Comparison of ENCODE assay signal across 9 mouse cellular contexts in genomic region chr7:79349738-79350386, GRCm38 (mm10). TPM values are rescaled to one million over a fixed set of nuclear protein-coding genes. Genes with fewer than 3 reads are reported as not detected.
DNase-seq lines count a peak whose midpoint lies in the region; ATAC-seq and TF ChIP-seq lines count a peak whose summit lies in the region.
"Had no signal": no experiment of that assay in that cellular context is flagged by ENCODE, and none has a peak within 500 bp of the region (broad histone marks: within the 10 kb centered on the region; RNA-seq: fewer than 3 reads in every experiment).

No protein-coding gene starts in this region.

- H3K4me1 ChIP-seq in intestine, postnatal 0 days (replicated peaks; ENCODE audit: control insufficient read depth, insufficient read depth, low read length): no peaks in the 10 kb centered on the region
- no peaks in the 10 kb centered on the region for H3K4me1 ChIP-seq in limb, embryonic 11.5 days (ENCODE audit: control insufficient read depth, insufficient read depth, low read length)
- H3K4me1 ChIP-seq in midbrain, embryonic 16.5 days (ENCODE audit: control insufficient read depth, insufficient read depth, low read length): no peaks in the 10 kb centered on the region
- H3K4me1 ChIP-seq: embryonic facial prominence, embryonic 13.5 days had no signal

- no peak overlapping the region for H3K4me3 ChIP-seq in intestine, postnatal 0 days (ENCODE audit: low read depth, low read length)
- no peak overlapping the region for H3K4me3 ChIP-seq in limb, embryonic 11.5 days (ENCODE audit: low read depth, low read length)
- no peak overlapping the region for H3K4me3 ChIP-seq in midbrain, embryonic 16.5 days (ENCODE audit: low read depth, low read length)
- H3K4me3 ChIP-seq: embryonic facial prominence, embryonic 13.5 days had no signal

- H3K9ac ChIP-seq in intestine, postnatal 0 days (ENCODE audit: low read depth, low read length): no peak overlapping the region
- H3K9ac ChIP-seq in limb, embryonic 11.5 days (ENCODE audit: low read length): no peak overlapping the region
- no peak overlapping the region for H3K9ac ChIP-seq in midbrain, embryonic 16.5 days (ENCODE audit: low read depth, low read length)
- H3K9ac ChIP-seq: embryonic facial prominence, embryonic 13.5 days had no signal

- peak; percentile 48 for DNase-seq in 3134 (ENCODE audit: extremely low read depth, insufficient read length, low spot score)
- peak; percentile 38 for DNase-seq in WW6 (ENCODE audit: low read depth, low spot score)
- DNase-seq in gastrocnemius, postnatal 10 days: peak; percentile 68
- peak; percentile 84 for DNase-seq in limb, embryonic 11.5 days (ENCODE audit: low spot score)
- DNase-seq in spleen, postnatal 36 days (ENCODE audit: low spot score in 2 of 2): peak; percentile 49 to 54

- H3K36me3 ChIP-seq in intestine, postnatal 0 days (ENCODE audit: control insufficient read depth, insufficient read depth): peaks cover 71% of the 10 kb centered on the region
- H3K36me3 ChIP-seq in limb, embryonic 11.5 days (ENCODE audit: control insufficient read depth, insufficient read depth, low read length): peaks cover 14% of the 10 kb centered on the region; the same call in 1 of the 2 replicates
- peaks cover 23% of the 10 kb centered on the region for H3K36me3 ChIP-seq in midbrain, embryonic 16.5 days (ENCODE audit: control insufficient read depth, insufficient read depth, low read length)

- no peak overlapping the region for H3K27ac ChIP-seq in intestine, postnatal 0 days (ENCODE audit: low read depth, low read length)
- H3K27ac ChIP-seq in limb, embryonic 11.5 days (replicated peaks; ENCODE audit: low read depth, low read length): no peak overlapping the region
- no peak overlapping the region for H3K27ac ChIP-seq in midbrain, embryonic 16.5 days (ENCODE audit: low read length)
- H3K27ac ChIP-seq: embryonic facial prominence, embryonic 13.5 days had no signal

- peak; percentile 85 for ATAC-seq in common myeloid progenitor, adult 5-6 weeks (replicated peaks; ENCODE audit: low read depth, poor library complexity, severe bottlenecking)
- 0 out of 2 replicates have a peak, but pooled peaks have one; percentile 46 for ATAC-seq in intestine, postnatal 0 days
- no peak for ATAC-seq in limb, embryonic 11.5 days (ENCODE audit: insufficient number of reproducible peaks, low FRiP score, low TSS enrichment, low read depth)
- peak; percentile 51 for ATAC-seq in midbrain, embryonic 16.5 days

- H3K27me3 ChIP-seq in intestine, postnatal 0 days (replicated peaks; ENCODE audit: control insufficient read depth, insufficient read depth, low read length): no peaks in the 10 kb centered on the region
- no peaks in the 10 kb centered on the region for H3K27me3 ChIP-seq in limb, embryonic 11.5 days (ENCODE audit: control insufficient read depth, insufficient read depth, low read length)
- H3K27me3 ChIP-seq in midbrain, embryonic 16.5 days (ENCODE audit: control insufficient read depth, insufficient read depth, low read depth, low read length): no peaks in the 10 kb centered on the region
- H3K27me3 ChIP-seq: embryonic facial prominence, embryonic 13.5 days had no signal

- peak; percentile 96 for TF ChIP-seq CTCF in intestine, postnatal 0 days (IDR thresholded peaks at IDR 0.05; ENCODE audit: low read depth)

- 39% methylated on average over 12 of the region's 12 CpGs for WGBS in intestine, postnatal 0 days
- WGBS in limb, embryonic 11.5 days: 44% methylated on average over 12 of the region's 12 CpGs
- WGBS in midbrain, embryonic 16.5 days: 41% methylated on average over 12 of the region's 12 CpGs

- H3K4me2 ChIP-seq in intestine, postnatal 0 days (replicated peaks; ENCODE audit: low read depth): no peak overlapping the region
- no peak overlapping the region for H3K4me2 ChIP-seq in limb, embryonic 11.5 days (ENCODE audit: low read depth, severe bottlenecking)
- H3K4me2 ChIP-seq in midbrain, embryonic 16.5 days (ENCODE audit: low read length): no peak overlapping the region
- H3K4me2 ChIP-seq: embryonic facial prominence, embryonic 13.5 days had no signal

- no peaks in the 10 kb centered on the region for H3K9me3 ChIP-seq in intestine, postnatal 0 days (ENCODE audit: control insufficient read depth)
- no peaks in the 10 kb centered on the region for H3K9me3 ChIP-seq in limb, embryonic 11.5 days (ENCODE audit: control insufficient read depth, low read length)
- H3K9me3 ChIP-seq in midbrain, embryonic 16.5 days (replicated peaks; ENCODE audit: control insufficient read depth, low read length, poor library complexity, severe bottlenecking): no peaks in the 10 kb centered on the region
- H3K9me3 ChIP-seq: embryonic facial prominence, embryonic 13.5 days had no signal

RNA-seq across cellular contexts. Expression of gene Rlbp1, which starts 37.0 kb away (rescaled TPM):
- not detected in 2 replicates for total RNA-seq in common myeloid progenitor, adult 5-6 weeks (2017)
- total RNA-seq in gastrocnemius, postnatal 10 days (2021): not detected
- 0.20 and 0.37 TPM in 2 replicates for polyA plus RNA-seq in intestine, postnatal 0 days (2015; fragmentation: Nextera tagmentation; extraction: Ambion mirVana)
- 0.33 and 0.55 TPM in 2 replicates for polyA plus RNA-seq in limb, embryonic 11.5 days (2014; fragmentation: Nextera tagmentation; extraction: Ambion mirVana)
- polyA plus RNA-seq in midbrain, embryonic 16.5 days (2015; fragmentation: Nextera tagmentation; extraction: Ambion mirVana): 15.0 and 17.1 TPM in 2 replicates

RNA-seq across cellular contexts. Expression of gene Fanci, which starts 41.9 kb away (rescaled TPM):
- total RNA-seq in common myeloid progenitor, adult 5-6 weeks (2017): 26.2 and 30.1 TPM in 2 replicates
- 1 to 10 TPM; 1.4 to 1.5 TPM for total RNA-seq in gastrocnemius, postnatal 10 days (2021)
- polyA plus RNA-seq in intestine, postnatal 0 days (2015; fragmentation: Nextera tagmentation; extraction: Ambion mirVana): 1.2 TPM in 2 replicates
- 17.7 and 22.1 TPM in 2 replicates for polyA plus RNA-seq in limb, embryonic 11.5 days (2014; fragmentation: Nextera tagmentation; extraction: Ambion mirVana)
- polyA plus RNA-seq in midbrain, embryonic 16.5 days (2015; fragmentation: Nextera tagmentation; extraction: Ambion mirVana): 1.7 and 1.9 TPM in 2 replicates

Comparison
In these comparisons a context has a peak if more than half of its experiments do, and no peak if none do; other contexts are left out.
1. RNA of gene Rlbp1, which starts 37.0 kb away (polyA plus RNA-seq): 15.0 to 17.1 TPM in midbrain, embryonic 16.5 days; 0.33 to 0.55 TPM in limb, embryonic 11.5 days and 0.20 to 0.37 TPM in intestine, postnatal 0 days; every median in the first group is over 10 times any median in the second.
2. Peak in every context shown above with its lines, with median percentiles within 50 percentile points of each other: DNase-seq.